Mouse (Mus musculus): ENCODE data around the gene 2010300C02Rik. TPM values are rescaled to one million over a fixed set of nuclear protein-coding genes. Genes with fewer than 3 reads are reported as not detected.

The 2010300C02Rik gene
- polyA plus RNA-seq, 1 experiment from 2014 or later: 3.6 TPM

- CTCF ChIA-PET: no interaction called here
- no peak for TF ChIP-seq CTCF (IDR thresholded peaks at IDR 0.05)
- DNase-seq (ENCODE audit: low read depth, low spot score) (no peak), ATAC-seq (no peak)
- POLR2A ChIA-PET: no interaction called here
- in situ Hi-C loops (cut with MboI; ENCODE audit: low pct_unique_long_range_greater_than_20kb): loop anchor here (25.0 kb wide), 1 partner anchor 854 kb away; no protein-coding TSS in a partner anchor
- no peaks in the 10 kb centered on the region for H3K27me3 ChIP-seq
These were observed 78.5 kb downstream of the 2010300C02Rik start for GRCm38 (mm10) chr1:37641361-37641760.

DNA sequence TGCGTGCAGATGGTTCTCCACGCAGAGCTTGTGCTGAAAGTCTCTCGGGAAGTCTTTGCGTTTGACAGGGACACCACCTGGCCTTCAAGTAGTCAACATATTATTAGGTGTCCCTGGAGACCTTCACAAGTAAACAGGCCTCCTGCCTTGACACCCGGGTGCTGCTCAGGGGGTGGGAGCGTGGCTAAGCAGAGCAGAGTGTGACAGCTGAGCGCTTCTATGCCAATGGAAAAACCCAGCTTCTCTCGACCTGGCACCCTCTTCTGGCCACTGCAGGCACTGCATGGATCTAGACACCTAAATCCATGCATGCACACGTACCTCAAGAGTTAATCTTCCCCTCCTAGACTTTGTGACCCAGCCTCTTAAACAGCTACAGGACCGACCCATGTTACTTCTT lies 80.8 kb downstream of the 2010300C02Rik start:
- in situ Hi-C loops (cut with MboI; ENCODE audit: low pct_unique_long_range_greater_than_20kb): loop anchor here (10.0 to 25.0 kb wide), 2 partner anchors 194 to 852 kb away; no protein-coding TSS in a partner anchor
- ATAC-seq (peak; percentile 61), DNase-seq (ENCODE audit: low read depth, low spot score) (no peak)
- ChIA-PET CTCF (interaction anchor here (0.6 to 1.6 kb wide), 8 partner anchors 8 to 243 kb away, joined by 3 to 4 read pairs (median 3); no protein-coding TSS in a partner anchor), POLR2A (no interaction called here)
- H3K27me3 ChIP-seq: no peaks in the 10 kb centered on the region
- TF ChIP-seq CTCF (IDR thresholded peaks at IDR 0.05): peak; percentile 84

GRCm38 (mm10) chr1:37638560-37638959 lies 81.3 kb downstream of the 2010300C02Rik start:
- in situ Hi-C loops (cut with MboI; ENCODE audit: low pct_unique_long_range_greater_than_20kb): loop anchor here (10.0 to 25.0 kb wide), 2 partner anchors 194 to 851 kb away; no protein-coding TSS in a partner anchor
- ATAC-seq (peak; percentile 55), DNase-seq (ENCODE audit: low read depth, low spot score) (no peak)
- no peak for TF ChIP-seq CTCF (IDR thresholded peaks at IDR 0.05)
- no peaks in the 10 kb centered on the region for H3K27me3 ChIP-seq
- ChIA-PET POLR2A (no interaction called here), CTCF (interaction anchor here (0.8 to 1.6 kb wide), 7 partner anchors 9 to 242 kb away, joined by 3 to 4 read pairs (median 3); no protein-coding TSS in a partner anchor)

DNA sequence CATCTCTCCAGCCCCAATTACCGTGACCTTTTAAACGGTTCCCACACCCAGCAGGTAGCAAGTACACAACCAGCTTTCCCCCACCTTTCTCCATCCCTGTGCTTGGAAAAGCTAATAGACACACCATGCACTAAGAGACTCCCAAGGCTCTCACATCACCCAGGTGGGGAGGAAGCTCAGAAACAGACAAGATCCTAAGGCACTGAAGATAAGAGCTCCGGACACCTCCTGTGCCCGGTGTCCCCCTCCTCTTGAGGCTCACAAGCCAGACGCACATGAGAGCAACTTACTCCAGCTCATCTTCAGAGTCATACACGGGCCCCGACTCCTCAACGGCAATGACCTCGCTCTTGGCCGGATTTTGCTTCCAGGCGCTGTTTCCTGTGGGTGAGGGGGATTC lies 82.3 kb downstream of the 2010300C02Rik start:
- POLR2A ChIA-PET: interaction anchor here (1.0 kb wide), 1 partner anchor 367 kb away, joined by 5 read pairs; no protein-coding TSS in a partner anchor
- CTCF ChIA-PET: no interaction called here
- in situ Hi-C loops (cut with MboI; ENCODE audit: low pct_unique_long_range_greater_than_20kb): loop anchor here (10.0 to 25.0 kb wide), 2 partner anchors 193 to 850 kb away; no protein-coding TSS in a partner anchor
- no peak for DNase-seq (ENCODE audit: low read depth, low spot score)
- H3K27me3 ChIP-seq: no peaks in the 10 kb centered on the region
- TF ChIP-seq CTCF (IDR thresholded peaks at IDR 0.05): no peak
- no peak for ATAC-seq

DNA sequence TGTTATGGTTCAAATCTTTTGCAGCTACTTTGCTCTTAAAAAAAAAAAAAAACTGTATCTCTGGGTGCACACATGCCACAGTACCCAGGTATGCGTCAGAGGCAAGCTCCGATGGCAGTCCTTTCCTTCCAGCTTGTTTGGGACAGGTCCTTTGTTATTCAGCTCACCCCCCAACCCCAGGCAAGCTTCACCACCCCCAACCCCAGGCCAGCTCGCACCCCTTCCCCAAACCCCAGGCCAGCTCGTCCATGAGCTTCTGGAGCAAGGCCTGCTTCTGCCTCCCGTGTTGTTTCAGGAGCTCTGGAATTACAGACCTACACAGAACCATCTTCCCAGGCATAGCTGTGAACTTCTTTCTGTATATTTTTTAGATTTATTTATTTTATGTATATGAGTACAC lies 83.1 kb downstream of the 2010300C02Rik start:
- no peak for TF ChIP-seq CTCF (IDR thresholded peaks at IDR 0.05)
- CTCF ChIA-PET: interaction anchor here (1.1 to 1.6 kb wide), 4 partner anchors 10 to 365 kb away, joined by 3 to 6 read pairs (median 5); no protein-coding TSS in a partner anchor

GRCm38 (mm10) chr1:37636169-37636568 lies 83.7 kb downstream of the 2010300C02Rik start:
- in situ Hi-C loops (cut with MboI; ENCODE audit: low pct_unique_long_range_greater_than_20kb): loop anchor here (10.0 to 25.0 kb wide), 2 partner anchors 191 to 849 kb away; no protein-coding TSS in a partner anchor
- CTCF ChIA-PET: interaction anchor here (1.1 to 1.6 kb wide), 5 partner anchors 9 to 364 kb away, joined by 3 to 6 read pairs (median 5); no protein-coding TSS in a partner anchor
- no peaks in the 10 kb centered on the region for H3K27me3 ChIP-seq
- peak; percentile 53 for TF ChIP-seq CTCF (IDR thresholded peaks at IDR 0.05)
- ATAC-seq (no peak), DNase-seq (ENCODE audit: low read depth, low spot score) (no peak)
- POLR2A ChIA-PET: interaction anchor here (0.5 kb wide), 1 partner anchor 15 kb away, joined by 6 read pairs; no protein-coding TSS in a partner anchor

More for the DNA sequence above, 83.1 kb downstream of the 2010300C02Rik start:
- POLR2A ChIA-PET: interaction anchor here (1.0 kb wide), 1 partner anchor 366 kb away, joined by 5 read pairs; no protein-coding TSS in a partner anchor
- ATAC-seq (no peak), DNase-seq (ENCODE audit: low read depth, low spot score) (no peak)
- H3K27me3 ChIP-seq: no peaks in the 10 kb centered on the region
- in situ Hi-C loops (cut with MboI; ENCODE audit: low pct_unique_long_range_greater_than_20kb): loop anchor here (10.0 to 25.0 kb wide), 2 partner anchors 192 to 850 kb away; no protein-coding TSS in a partner anchor

DNA sequence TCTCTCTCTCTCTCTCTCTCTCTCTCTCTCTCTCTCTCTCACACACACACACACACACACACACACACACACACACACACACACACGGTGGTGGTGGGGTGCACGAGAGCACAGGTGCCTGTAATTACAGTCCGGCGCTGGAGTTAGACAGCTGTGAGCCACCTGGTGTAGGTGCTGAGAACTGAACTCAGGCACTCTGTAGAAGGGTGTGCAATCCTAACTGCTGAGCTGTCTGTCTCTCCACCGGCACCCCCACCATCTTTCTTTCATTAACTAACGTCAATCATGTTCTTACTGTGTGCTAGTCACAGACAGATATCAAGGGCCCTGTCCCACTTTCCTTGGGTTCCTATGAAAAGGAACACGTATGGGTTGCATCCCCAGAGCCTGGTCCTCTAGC lies 84.2 kb downstream of the 2010300C02Rik start:
- no peak for DNase-seq (ENCODE audit: low read depth, low spot score)
- ChIA-PET POLR2A (interaction anchor here (0.5 kb wide), 1 partner anchor 15 kb away, joined by 6 read pairs; no protein-coding TSS in a partner anchor), CTCF (interaction anchor here (1.3 to 1.6 kb wide), 4 partner anchors 9 to 363 kb away, joined by 4 to 6 read pairs (median 5); no protein-coding TSS in a partner anchor)
- H3K27me3 ChIP-seq: no peaks in the 10 kb centered on the region
- ATAC-seq: no peak
- no peak for TF ChIP-seq CTCF (IDR thresholded peaks at IDR 0.05)
- in situ Hi-C loops (cut with MboI; ENCODE audit: low pct_unique_long_range_greater_than_20kb): loop anchor here (10.0 to 25.0 kb wide), 2 partner anchors 191 to 848 kb away; no protein-coding TSS in a partner anchor

DNA sequence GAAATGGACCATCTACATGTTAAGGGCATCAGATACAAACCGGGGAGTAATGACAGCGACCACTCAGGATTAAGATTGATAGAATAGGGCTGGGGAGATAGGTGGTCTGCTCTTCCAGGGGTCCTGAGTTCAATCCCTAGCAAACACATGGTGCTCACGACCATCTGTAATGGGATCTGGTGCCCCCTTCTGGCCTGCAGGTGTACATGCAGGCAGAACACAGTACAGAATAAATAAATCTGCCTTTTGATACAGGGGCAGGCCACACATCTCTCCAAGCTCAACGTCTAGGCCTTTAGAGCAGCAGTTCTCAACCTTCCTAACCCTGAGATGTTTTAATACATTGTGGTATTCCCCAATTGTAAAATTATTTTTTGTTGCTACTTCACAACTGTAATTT lies 85.2 kb downstream of the 2010300C02Rik start:
- CTCF ChIA-PET: interaction anchor here (0.6 to 1.8 kb wide), 5 partner anchors 9 to 362 kb away, joined by 3 to 8 read pairs (median 3); no protein-coding TSS in a partner anchor
- peak; percentile 84 for TF ChIP-seq CTCF (IDR thresholded peaks at IDR 0.05)
- in situ Hi-C loops (cut with MboI; ENCODE audit: low pct_unique_long_range_greater_than_20kb): loop anchor here (5.0 to 25.0 kb wide), 4 partner anchors 162 to 847 kb away; no protein-coding TSS in a partner anchor
- POLR2A ChIA-PET: no interaction called here
- no peak for DNase-seq (ENCODE audit: low read depth, low spot score)
- H3K27me3 ChIP-seq: no peaks in the 10 kb centered on the region
- no peak for ATAC-seq

GRCm38 (mm10) chr1:37633516-37633915 lies 86.4 kb downstream of the 2010300C02Rik start:
- POLR2A ChIA-PET: no interaction called here
- CTCF ChIA-PET: interaction anchor here (0.8 to 1.8 kb wide), 5 partner anchors 10 to 189 kb away, joined by 3 to 8 read pairs (median 3); no protein-coding TSS in a partner anchor
- in situ Hi-C loops (cut with MboI; ENCODE audit: low pct_unique_long_range_greater_than_20kb): loop anchor here (5.0 to 25.0 kb wide), 4 partner anchors 161 to 846 kb away; no protein-coding TSS in a partner anchor
- ATAC-seq (no peak), DNase-seq (ENCODE audit: low read depth, low spot score) (no peak)
- TF ChIP-seq CTCF (IDR thresholded peaks at IDR 0.05): no peak
- H3K27me3 ChIP-seq: no peaks in the 10 kb centered on the region

DNA sequence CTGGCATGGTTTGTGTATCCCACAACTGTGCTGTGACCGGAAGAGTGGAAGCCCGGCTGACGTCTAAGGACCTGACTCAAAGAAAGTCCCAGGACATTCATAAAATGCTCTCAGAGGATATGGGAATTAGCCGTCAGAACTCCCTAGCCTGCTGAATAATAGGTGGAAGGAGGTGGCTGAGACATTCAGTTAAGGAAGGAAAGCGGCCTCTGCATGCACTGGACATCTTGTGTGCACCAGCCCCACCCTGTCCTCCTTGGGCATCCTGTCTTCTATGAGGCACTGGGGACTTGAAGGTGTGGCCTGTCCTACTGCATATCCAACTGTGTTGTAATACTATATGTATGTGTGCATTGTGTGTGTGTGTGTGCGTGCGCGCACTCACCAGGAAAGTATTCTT lies 87.5 kb downstream of the 2010300C02Rik start:
- CTCF ChIA-PET: no interaction called here
- in situ Hi-C loops (cut with MboI; ENCODE audit: low pct_unique_long_range_greater_than_20kb): loop anchor here (5.0 to 25.0 kb wide), 4 partner anchors 160 to 845 kb away; no protein-coding TSS in a partner anchor

More for the DNA sequence above, 87.5 kb downstream of the 2010300C02Rik start:
- ATAC-seq (no peak), DNase-seq (ENCODE audit: low read depth, low spot score) (no peak)
- TF ChIP-seq CTCF (IDR thresholded peaks at IDR 0.05): no peak
- POLR2A ChIA-PET: interaction anchor here (0.6 kb wide), 1 partner anchor 1302 kb away, joined by 5 read pairs; no protein-coding TSS in a partner anchor
- H3K27me3 ChIP-seq: no peaks in the 10 kb centered on the region
